Mouse (Mus musculus) stomach, postnatal 0 days (tissue): ENCODE results near the gene Ptprn2.

Experiments used
- CTCF ChIP-seq: IDR thresholded peaks from 2 replicates; pipeline ENCODE4 v1.5.1; 2016; ENCODE audit warnings: antibody characterized with exemption, low read depth, mild to moderate bottlenecking, moderate library complexity
- EP300 ChIP-seq: optimal IDR thresholded peaks from 2 replicates; pipeline ENCODE3; 2016; ENCODE audit warnings: antibody characterized with exemption

- no peak for TF ChIP-seq CTCF
- no peak for TF ChIP-seq EP300
These were observed 66.0 kb downstream of the Ptprn2 start for GRCm38 (mm10) chr12:116551516-116551915.
